Mouse (Mus musculus): ENCODE data around the gene Gpr180.

GRCm38 (mm10) chr14:118126301-118126700 is 10.7 kb upstream of the Gpr180 start:
- no peak for TF ChIP-seq CTCF (IDR thresholded peaks at IDR 0.05; ENCODE audit: insufficient read depth, low read length)
- no peak for TF ChIP-seq POLR2A (IDR thresholded peaks at IDR 0.05; ENCODE audit: borderline replicate concordance, extremely low read depth, low read depth, low read length)
